Mouse (Mus musculus) G1E (cell line): ENCODE data around the gene Xrcc3.

Experiments
- CTCF ChIP-seq: IDR thresholded peaks from 2 replicates; pipeline ENCODE4 v1.5.1; 2012; ENCODE audit warnings: low read depth, low read length, inconsistent platforms, mixed read lengths
- GATA1 ChIP-seq: IDR thresholded peaks from 2 replicates; pipeline ENCODE4 v1.6.1; 2012; ENCODE audit warnings: borderline replicate concordance, low read length, inconsistent platforms, mixed read lengths

DNA sequence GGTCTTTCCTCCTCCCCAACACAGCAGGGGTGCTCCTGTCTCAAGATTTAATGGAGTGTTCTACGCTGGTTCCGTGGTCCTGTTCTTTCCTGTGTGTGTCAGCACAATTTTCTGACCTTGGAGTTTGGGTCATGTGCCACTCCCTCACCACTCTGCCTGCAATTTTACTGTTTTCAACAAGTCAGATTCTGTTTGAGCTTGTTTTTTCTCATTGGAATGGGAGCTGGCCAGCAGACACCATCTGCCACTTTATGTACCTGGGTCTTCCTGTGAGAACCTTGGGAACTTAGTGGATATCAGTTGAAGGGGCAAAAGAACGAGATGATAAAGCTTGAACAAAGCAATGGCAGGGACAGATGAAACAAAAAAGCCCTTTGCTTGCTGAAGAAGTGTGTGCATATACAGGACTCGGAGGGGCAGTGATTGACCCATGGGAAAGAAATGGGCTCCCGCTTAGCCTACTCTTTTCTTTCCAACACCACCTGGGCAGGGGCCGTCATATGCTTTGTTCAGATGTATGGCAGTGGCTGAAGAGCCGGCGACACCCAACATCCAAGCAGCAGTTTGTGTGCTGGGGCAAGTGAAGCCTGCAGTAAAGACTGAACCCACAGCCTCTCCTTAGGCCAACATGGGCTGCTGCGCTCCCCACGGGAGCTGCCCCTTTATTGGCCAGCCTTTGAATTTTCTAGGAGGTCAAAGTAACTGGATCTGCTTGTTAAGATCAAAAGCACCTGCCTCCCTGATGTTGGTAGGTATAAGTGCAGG, 55.9 kb downstream of the Xrcc3 start:
- TF ChIP-seq CTCF = no peak
- no peak for TF ChIP-seq GATA1
